Mouse (Mus musculus) liver, embryonic 12.5 days (tissue): ENCODE results near the gene C5ar1. TPM values are rescaled to one million over a fixed set of nuclear protein-coding genes. Genes with fewer than 3 reads are reported as not detected.

Experiments
- ATAC-seq: fragments of 200-750 bp; cut with Nextera tagmentation; 2 replicates; pipeline ENCODE4 v1.8.0; 2017; ENCODE audit warnings: moderate number of reproducible peaks, mild to moderate bottlenecking, moderate library complexity
- H3K27ac ChIP-seq: fragments of 300-500 bp; sonication (generic); 2 replicates; pipeline ENCODE4 v1.5.1; 2016; ENCODE audit warnings: mild to moderate bottlenecking
- H3K27me3 ChIP-seq: fragments of 300-500 bp; sonication (generic); replicated peaks from 2 replicates; pipeline ENCODE4 v1.6.1; 2016; ENCODE audit warnings: mild to moderate bottlenecking, moderate library complexity
- H3K36me3 ChIP-seq: fragments of 300-500 bp; sonication (generic); 2 replicates; pipeline ENCODE4 v1.6.1; 2016; ENCODE audit warnings: mild to moderate bottlenecking, moderate library complexity
- H3K4me1 ChIP-seq: fragments of 300-500 bp; sonication (generic); 2 replicates; pipeline ENCODE4 v1.6.1; 2016
- H3K4me2 ChIP-seq: fragments of 300-500 bp; sonication (generic); 2 replicates; pipeline ENCODE4 v1.6.1; 2016; ENCODE audit warnings: mild to moderate bottlenecking, moderate library complexity
- H3K4me3 ChIP-seq: fragments of 300-500 bp; sonication (generic); 2 replicates; pipeline ENCODE4 v1.5.1; 2016; ENCODE audit warnings: mild to moderate bottlenecking, moderate library complexity
- H3K9ac ChIP-seq: fragments of 300-500 bp; sonication (generic); 2 replicates; pipeline ENCODE4 v1.6.1; 2016; ENCODE audit warnings: mild to moderate bottlenecking, moderate library complexity
- H3K9me3 ChIP-seq: fragments of 300-500 bp; sonication (generic); replicated peaks from 2 replicates; pipeline ENCODE4 v1.6.1; 2016; ENCODE audit warnings: mild to moderate bottlenecking, moderate library complexity
- WGBS: fragments of 180-500 bp; shearing (Covaris S2); methylation state at CpG from one replicate; pipeline ENCODE4 v1.1.7; 2016; ENCODE audit not compliant: insufficient replicate concordance; 5-methylcytosine and 5-hydroxymethylcytosine counted together
- polyA plus RNA-seq: library from polyadenylated mRNA; unstranded; fragments of >200 nt; fragmentation: Nextera tagmentation; extraction: Ambion mirVana; gene quantifications from 2 replicates; pipeline ENCODE4 v1.2.1, GENCODE M21; 2016

C5ar1 gene
- polyA plus RNA-seq, 1 experiment from 2014 or later = 2.1 TPM

DNA sequence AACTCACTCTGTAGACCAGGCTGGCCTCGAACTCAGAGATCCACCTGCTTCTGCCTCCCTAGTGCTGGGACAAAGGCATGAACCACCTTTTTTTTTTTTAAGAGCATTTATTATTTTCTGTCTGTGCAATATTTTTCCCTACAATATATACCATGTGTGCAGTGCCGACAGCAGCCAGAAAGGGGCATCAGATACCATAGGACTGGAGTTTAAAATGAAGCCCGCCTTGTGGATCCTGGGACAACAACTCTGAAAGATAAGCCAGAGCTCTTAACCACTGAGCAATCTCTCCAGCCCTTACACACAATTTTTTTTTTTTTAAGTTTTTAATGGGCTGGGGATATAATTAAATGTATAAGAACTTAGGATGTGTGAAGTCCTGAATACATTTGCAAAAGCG is 35.0 kb upstream of the C5ar1 start:
- peak overlapping the region; percentile 72 for H3K9ac ChIP-seq
- H3K36me3 ChIP-seq = no peaks in the 10 kb centered on the region
- peaks cover 42% of the 10 kb centered on the region for H3K4me1 ChIP-seq
- H3K9me3 ChIP-seq = no peaks in the 10 kb centered on the region
- ATAC-seq = peak; percentile 45
- H3K4me3 ChIP-seq = peak overlapping the region; percentile 57
- peak overlapping the region; percentile 98 for H3K27ac ChIP-seq
- WGBS = 14% methylated on average over 4 of the region's 4 CpGs
- peaks cover 18% of the 10 kb centered on the region for H3K27me3 ChIP-seq
- peak overlapping the region; percentile 85 for H3K4me2 ChIP-seq

GRCm38 (mm10) chr7:16287791-16288190 is 28.5 kb upstream of the C5ar1 start:
- H3K27me3 ChIP-seq = no peaks in the 10 kb centered on the region
- no peak overlapping the region for H3K4me3 ChIP-seq
- H3K9me3 ChIP-seq = no peaks in the 10 kb centered on the region
- H3K4me2 ChIP-seq = no peak overlapping the region
- no peak overlapping the region for H3K9ac ChIP-seq
- peaks cover 17% of the 10 kb centered on the region for H3K36me3 ChIP-seq
- no peak overlapping the region for H3K27ac ChIP-seq
- WGBS = 39% methylated on average over 1 of the region's 1 CpGs
- H3K4me1 ChIP-seq = peaks cover 35% of the 10 kb centered on the region
- no peak for ATAC-seq

- H3K27me3 ChIP-seq = no peaks in the 10 kb centered on the region
- H3K4me3 ChIP-seq = peak overlapping the region; percentile 79
- no peaks in the 10 kb centered on the region for H3K9me3 ChIP-seq
- peaks cover 25% of the 10 kb centered on the region for H3K36me3 ChIP-seq
- H3K9ac ChIP-seq = peak overlapping the region; percentile 81
- H3K4me1 ChIP-seq = peaks cover 35% of the 10 kb centered on the region
- H3K4me2 ChIP-seq = peak overlapping the region; percentile 90
- H3K27ac ChIP-seq = peak overlapping the region; percentile 96
- WGBS = 63% methylated on average over 2 of the region's 2 CpGs
- ATAC-seq = no peak
Observed at GRCm38 (mm10) chr7:16287016-16287415, 27.7 kb upstream of the C5ar1 start.

DNA sequence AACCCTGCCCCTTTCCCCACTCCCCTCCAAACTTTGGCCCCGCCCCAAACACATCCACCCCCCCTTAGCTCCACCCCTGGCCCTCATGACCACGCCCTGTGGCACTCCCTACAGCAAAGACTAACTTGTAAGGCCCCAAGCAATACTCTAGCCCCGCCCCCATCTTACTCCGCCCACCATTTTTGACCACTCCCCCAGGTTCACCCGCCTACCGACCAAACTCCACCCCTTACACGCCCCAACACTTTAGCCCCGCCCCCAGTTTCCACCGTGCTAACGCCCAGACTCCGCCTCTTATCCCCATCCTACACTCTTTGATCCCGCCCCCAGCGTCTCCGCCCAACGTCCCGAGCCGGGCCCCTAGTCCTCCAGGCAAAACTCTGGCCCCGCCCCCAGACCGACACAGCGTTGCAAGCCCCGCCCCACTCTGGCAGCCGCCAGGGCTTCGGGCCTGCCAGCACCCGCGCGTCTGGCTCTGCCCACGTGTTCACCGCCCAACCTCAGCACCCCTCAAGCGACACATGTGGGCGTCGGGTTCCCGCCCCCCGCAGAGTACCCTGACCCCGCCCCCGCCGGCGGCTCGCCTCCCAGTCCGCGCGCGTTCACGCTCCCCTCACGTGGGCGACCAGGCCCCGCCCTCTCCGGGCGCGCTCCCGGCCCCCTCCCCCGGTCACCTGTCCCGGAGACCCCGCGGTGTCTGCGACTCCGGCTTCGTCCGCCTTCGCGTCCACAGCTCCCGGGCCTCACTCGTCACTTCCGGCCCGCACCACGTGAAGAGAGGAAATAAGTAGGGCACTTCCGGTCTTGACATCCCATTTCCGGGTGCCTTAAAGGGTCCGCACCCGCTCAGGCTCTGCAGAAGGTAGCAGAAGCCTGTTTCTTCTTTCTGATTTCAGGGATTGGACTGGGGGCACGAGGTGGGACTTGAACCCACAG is 27.0 kb upstream of the C5ar1 start, which contains the start of gene Ccdc9:
Gene Ccdc9, minus strand, starts transcription at position 770 of the 936 bp plus-strand sequence.
- peaks cover 35% of the 10 kb centered on the region for H3K4me1 ChIP-seq
- peak within 1 kb of the TSS; percentile 96 for H3K27ac ChIP-seq
- H3K4me2 ChIP-seq = peak within 1 kb of the TSS; percentile 90
- H3K27me3 ChIP-seq = no peaks in the 10 kb centered on the region
- no peaks in the 10 kb centered on the region for H3K9me3 ChIP-seq
- peaks cover 32% of the 10 kb centered on the region for H3K36me3 ChIP-seq
- peak within 1 kb of the TSS; percentile 79 for H3K4me3 ChIP-seq
- WGBS = under 1% methylated on average over 68 of the region's 70 CpGs
- peak within 1 kb of the TSS; percentile 81 for H3K9ac ChIP-seq
- ATAC-seq = peak; percentile 84

DNA sequence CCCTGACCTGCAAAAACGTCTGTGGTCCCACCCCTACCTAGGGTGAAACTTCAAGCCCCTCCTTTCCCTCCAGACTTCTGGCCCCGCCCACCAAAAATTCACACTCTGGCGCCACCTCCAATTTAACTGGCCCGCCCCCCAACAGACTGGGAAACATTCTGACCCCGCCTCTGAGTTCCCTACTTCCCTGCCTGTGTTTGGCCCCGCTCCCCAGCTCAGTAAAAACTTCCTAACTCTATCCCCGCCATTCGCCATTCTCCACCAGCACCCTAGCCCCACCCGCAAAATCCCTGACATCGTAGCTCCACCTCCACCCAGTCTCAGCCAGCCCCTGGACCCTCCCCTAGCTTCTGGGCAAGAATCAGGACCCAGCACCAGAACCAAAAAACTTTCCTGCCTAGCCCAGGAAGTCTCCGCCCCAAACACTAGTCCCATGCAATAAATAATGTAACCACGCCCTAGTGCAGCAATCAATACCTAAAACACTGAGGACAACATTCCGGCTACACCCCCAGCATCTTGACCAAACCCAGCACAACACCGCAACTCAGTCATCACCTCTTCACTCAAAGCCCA is 26.2 kb upstream of the C5ar1 start:
- Histone ChIP-seq H3K4me3 (peak overlapping the region; percentile 79), H3K36me3 (peaks cover 39% of the 10 kb centered on the region), H3K9ac (peak overlapping the region; percentile 48), H3K4me1 (peaks cover 35% of the 10 kb centered on the region), H3K4me2 (peak overlapping the region; percentile 90), H3K9me3 (no peaks in the 10 kb centered on the region), H3K27me3 (no peaks in the 10 kb centered on the region), H3K27ac (peak overlapping the region; percentile 96)
- peak; percentile 46 for ATAC-seq
- 3% methylated on average over 14 of the region's 14 CpGs for WGBS

DNA sequence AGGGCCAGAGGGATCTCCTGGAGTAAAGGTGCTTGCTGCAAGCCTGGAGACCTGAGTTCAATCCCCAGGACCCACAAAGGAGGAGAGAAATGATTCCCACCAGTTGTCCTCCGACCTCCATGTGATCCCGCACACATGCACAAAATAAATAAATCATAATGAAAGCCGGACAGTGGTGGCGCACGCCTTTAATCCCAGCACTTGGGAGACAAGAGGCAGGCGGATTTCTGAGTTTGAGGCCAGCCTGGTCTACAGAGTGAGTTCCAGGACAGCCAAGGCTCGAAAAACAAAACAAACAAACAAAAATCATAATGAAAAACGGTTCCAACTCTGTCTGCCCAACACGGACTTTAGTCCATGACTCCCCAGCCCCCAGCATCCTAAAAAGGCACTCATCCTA is 25.6 kb upstream of the C5ar1 start:
- ATAC-seq = no peak
- Histone ChIP-seq H3K27ac (peak overlapping the region; percentile 96), H3K36me3 (peaks cover 46% of the 10 kb centered on the region), H3K9me3 (no peaks in the 10 kb centered on the region), H3K27me3 (no peaks in the 10 kb centered on the region), H3K9ac (no peak overlapping the region), H3K4me2 (peak overlapping the region; percentile 90), H3K4me1 (peaks cover 35% of the 10 kb centered on the region), H3K4me3 (peak overlapping the region; percentile 79)
- 70% methylated on average over 9 of the region's 9 CpGs for WGBS

- WGBS = 85% methylated on average over 8 of the region's 8 CpGs
- no peak for ATAC-seq
- Histone ChIP-seq H3K9ac (no peak overlapping the region), H3K36me3 (peaks cover 53% of the 10 kb centered on the region), H3K4me2 (no peak overlapping the region), H3K27me3 (no peaks in the 10 kb centered on the region), H3K27ac (0 out of 2 replicates have a peak overlapping the region, but pooled peaks have one; percentile 96), H3K9me3 (no peaks in the 10 kb centered on the region), H3K4me3 (no peak overlapping the region), H3K4me1 (peaks cover 35% of the 10 kb centered on the region)
Observed at GRCm38 (mm10) chr7:16284001-16284400, 24.7 kb upstream of the C5ar1 start.

DNA sequence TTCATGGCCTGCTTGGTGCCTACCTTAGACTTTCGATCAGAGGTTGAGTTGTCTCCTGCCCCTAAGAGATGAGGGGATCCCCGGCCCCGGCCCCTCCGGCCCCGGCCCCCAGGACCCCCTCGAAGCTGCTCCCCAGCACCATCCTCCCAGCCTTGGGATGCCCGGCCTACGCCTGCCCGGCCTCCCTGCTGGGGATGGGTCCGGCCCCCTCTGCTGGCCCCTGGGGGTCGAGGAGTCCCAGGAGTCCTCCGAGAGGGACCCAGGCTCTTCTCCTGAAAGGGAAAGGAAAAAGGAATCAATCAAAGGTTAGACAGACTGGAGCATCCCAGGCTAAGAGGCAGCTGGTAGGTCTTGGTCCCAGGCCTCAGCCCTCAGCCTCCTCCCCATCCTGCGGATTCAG is 23.0 kb upstream of the C5ar1 start:
- Histone ChIP-seq H3K4me3 (no peak overlapping the region), H3K4me1 (peaks cover 30% of the 10 kb centered on the region), H3K27ac (no peak overlapping the region), H3K4me2 (no peak overlapping the region), H3K9ac (no peak overlapping the region), H3K9me3 (no peaks in the 10 kb centered on the region), H3K27me3 (no peaks in the 10 kb centered on the region), H3K36me3 (peaks cover 70% of the 10 kb centered on the region)
- no peak for ATAC-seq
- 83% methylated on average over 13 of the region's 13 CpGs for WGBS

GRCm38 (mm10) chr7:16280721-16281120 is 21.4 kb upstream of the C5ar1 start:
- Histone ChIP-seq H3K4me2 (no peak overlapping the region), H3K4me1 (peaks cover 41% of the 10 kb centered on the region), H3K9ac (no peak overlapping the region), H3K27me3 (no peaks in the 10 kb centered on the region), H3K27ac (no peak overlapping the region), H3K9me3 (no peaks in the 10 kb centered on the region), H3K4me3 (no peak overlapping the region), H3K36me3 (peaks cover 86% of the 10 kb centered on the region)
- ATAC-seq = no peak
- WGBS = 87% methylated on average over 11 of the region's 11 CpGs

- peak overlapping the region; percentile 98 for H3K27ac ChIP-seq
- 0 out of 2 replicates have a peak, but pooled peaks have one; percentile 7 for ATAC-seq
- peak overlapping the region; percentile 99 for H3K4me2 ChIP-seq
- H3K9ac ChIP-seq = peak overlapping the region; percentile 88
- H3K36me3 ChIP-seq = peaks cover 58% of the 10 kb centered on the region
- H3K4me3 ChIP-seq = peak overlapping the region; percentile 82
- 54% methylated on average over 10 of the region's 10 CpGs for WGBS
- no peaks in the 10 kb centered on the region for H3K9me3 ChIP-seq
- no peaks in the 10 kb centered on the region for H3K27me3 ChIP-seq
- H3K4me1 ChIP-seq = peaks cover 58% of the 10 kb centered on the region
Observed at GRCm38 (mm10) chr7:16274922-16275890, 15.9 kb upstream of the C5ar1 start.

DNA sequence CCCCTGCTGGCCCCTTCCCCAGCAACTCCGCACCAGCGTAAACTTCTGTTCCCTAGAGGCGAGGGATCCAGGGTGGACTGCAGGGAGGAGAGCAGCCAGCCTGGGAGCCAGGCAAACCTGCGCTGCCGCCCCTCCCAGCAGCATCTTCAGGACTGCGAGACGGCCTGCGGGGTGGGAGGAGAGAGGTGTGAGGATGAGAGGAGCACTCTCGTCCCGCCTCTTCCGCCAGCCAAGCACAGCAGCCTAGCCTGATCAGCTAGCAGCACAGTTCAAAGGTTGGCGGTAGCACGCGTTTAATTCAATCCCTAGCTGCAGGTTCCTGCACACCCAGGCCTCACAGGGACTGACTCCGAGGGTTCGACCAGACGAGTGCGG is 14.4 kb upstream of the C5ar1 start:
- Histone ChIP-seq H3K27ac (peak overlapping the region; percentile 98), H3K36me3 (peaks cover 46% of the 10 kb centered on the region), H3K9ac (peak overlapping the region; percentile 88), H3K4me1 (peaks cover 60% of the 10 kb centered on the region), H3K4me3 (peak overlapping the region; percentile 82), H3K4me2 (peak overlapping the region; percentile 99), H3K9me3 (no peaks in the 10 kb centered on the region), H3K27me3 (no peaks in the 10 kb centered on the region)
- peak; percentile 85 for ATAC-seq
- under 1% methylated on average over 18 of the region's 18 CpGs for WGBS
